Mouse (Mus musculus) spleen, adult 10 weeks (tissue): ENCODE data around the gene Mrgpre. TPM values are rescaled to one million over a fixed set of nuclear protein-coding genes. Genes with fewer than 3 reads are reported as not detected.

Source experiments
- polyA plus RNA-seq: library from polyadenylated mRNA; stranded (reverse); fragments of 350-450 nt; fragmentation: Illumina TruSeq; extraction: RNeasy Lipid Tissue Mini Kit (QIAGEN cat#74804); gene quantifications from one replicate; pipeline ENCODE4 v1.2.3, GENCODE M21; 2015; ENCODE audit warnings: low replicate concordance; ENCODE audit not compliant: insufficient read depth

Mrgpre gene
- polyA plus RNA-seq: 3.0 TPM

DNA sequence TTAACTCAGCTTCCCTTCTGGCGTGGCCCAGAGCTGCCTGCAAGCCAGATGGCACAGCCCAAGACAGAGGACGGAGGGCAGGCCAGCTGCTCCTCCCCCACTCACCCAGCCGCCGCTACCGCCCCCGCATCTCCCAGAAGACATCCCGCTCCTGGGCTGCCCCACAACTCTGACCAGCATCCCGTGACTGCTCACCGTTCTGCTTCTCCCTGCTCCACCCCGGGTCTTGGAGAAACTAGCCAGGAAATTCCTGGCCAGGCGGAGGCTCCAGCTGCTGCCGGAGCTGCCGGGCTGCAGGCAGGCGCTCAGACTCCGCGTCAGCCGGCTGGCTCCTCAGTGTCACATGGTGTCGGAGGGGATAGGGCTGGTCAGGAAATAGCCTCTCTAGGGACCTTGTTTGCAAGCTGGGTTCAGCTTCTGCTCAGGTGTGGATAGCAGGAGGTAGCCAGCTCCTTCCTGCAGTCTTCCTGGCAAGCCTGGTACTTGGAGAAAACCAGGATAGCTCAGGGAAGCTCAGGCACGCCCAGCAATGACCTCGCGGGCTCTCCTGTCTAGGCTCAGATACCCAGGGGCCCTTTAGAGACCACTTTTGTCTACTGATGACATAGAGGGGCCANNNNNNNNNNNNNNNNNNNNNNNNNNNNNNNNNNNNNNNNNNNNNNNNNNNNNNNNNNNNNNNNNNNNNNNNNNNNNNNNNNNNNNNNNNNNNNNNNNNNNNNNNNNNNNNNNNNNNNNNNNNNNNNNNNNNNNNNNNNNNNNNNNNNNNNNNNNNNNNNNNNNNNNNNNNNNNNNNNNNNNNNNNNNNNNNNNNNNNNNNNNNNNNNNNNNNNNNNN lies at the start of gene Mrgpre:
Gene Mrgpre, minus strand, starts transcription at position 505 of the 834 bp plus-strand sequence.

DNA sequence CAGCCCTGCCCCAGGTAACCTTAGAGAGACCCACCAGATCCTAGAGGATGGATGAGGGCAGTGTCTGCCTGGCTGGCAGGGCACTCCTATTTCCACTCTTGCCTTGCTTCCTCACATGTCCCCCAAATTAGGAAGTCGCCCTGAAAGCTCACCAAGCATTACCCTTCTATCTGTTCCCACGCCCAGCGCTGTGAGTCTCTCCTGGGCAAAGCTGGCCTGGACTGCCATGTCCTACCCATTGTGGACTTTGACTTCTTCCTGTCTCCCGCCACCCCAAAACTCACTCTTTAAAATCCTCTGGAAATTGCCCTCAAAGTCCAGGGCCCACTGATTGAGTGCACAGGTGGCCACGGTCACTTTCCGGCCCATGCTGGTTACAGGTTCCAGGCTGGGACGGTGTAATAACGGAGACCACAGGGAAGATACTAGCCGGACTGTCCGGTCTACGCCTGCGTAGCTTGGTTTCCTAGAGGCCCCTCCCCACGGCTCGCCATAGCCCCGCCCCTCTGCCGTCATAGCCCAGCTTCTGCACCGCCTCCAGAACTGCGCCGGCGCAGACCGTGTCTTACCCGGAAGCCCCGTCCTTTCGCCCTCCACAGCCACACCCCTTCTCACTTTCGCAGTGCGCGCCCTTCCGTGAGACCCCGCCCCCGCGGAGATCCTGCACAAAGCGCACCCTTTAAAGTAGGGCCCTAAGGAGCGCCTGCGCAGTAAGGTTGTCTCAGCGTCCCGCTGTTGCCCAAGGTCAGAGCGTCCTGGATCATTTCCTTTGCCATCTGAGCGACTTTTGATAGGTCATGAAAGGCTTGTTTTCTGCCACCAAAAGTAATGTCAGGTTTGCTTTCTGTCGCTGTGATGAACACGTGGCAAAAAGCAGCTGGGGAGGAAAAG lies 38.3 kb upstream of the Mrgpre start, which contains the start of the genes Nadsyn1 and Dhcr7:
Gene Nadsyn1, minus strand, starts transcription at position 475 of the 891 bp plus-strand sequence.
Gene Dhcr7, plus strand, starts transcription at position 771 of the 891 bp plus-strand sequence.

DNA sequence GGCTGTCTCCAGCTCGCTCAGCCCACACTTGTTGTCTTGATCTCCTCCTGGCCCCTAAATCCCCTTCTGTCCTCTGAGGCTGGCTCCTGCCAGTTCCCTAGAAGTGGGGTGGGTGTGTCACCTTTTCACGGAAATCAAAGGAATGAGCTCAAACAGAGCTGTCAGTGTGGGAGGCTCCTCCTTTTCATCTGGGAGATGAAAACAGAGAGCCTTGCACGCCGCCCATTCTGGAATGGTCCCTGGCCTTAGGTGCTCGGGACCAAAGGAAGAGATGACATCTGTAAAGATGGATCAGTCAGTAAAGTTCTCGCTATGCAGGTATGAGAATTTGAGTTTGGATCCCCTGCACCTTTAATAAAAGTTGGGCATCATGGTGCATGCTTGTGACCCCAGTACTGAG lies 17.4 kb downstream of the Mrgpre start, which contains the start of gene Mrgprg:
Gene Mrgprg, minus strand, starts transcription at position 101 of the 400 bp plus-strand sequence.

DNA sequence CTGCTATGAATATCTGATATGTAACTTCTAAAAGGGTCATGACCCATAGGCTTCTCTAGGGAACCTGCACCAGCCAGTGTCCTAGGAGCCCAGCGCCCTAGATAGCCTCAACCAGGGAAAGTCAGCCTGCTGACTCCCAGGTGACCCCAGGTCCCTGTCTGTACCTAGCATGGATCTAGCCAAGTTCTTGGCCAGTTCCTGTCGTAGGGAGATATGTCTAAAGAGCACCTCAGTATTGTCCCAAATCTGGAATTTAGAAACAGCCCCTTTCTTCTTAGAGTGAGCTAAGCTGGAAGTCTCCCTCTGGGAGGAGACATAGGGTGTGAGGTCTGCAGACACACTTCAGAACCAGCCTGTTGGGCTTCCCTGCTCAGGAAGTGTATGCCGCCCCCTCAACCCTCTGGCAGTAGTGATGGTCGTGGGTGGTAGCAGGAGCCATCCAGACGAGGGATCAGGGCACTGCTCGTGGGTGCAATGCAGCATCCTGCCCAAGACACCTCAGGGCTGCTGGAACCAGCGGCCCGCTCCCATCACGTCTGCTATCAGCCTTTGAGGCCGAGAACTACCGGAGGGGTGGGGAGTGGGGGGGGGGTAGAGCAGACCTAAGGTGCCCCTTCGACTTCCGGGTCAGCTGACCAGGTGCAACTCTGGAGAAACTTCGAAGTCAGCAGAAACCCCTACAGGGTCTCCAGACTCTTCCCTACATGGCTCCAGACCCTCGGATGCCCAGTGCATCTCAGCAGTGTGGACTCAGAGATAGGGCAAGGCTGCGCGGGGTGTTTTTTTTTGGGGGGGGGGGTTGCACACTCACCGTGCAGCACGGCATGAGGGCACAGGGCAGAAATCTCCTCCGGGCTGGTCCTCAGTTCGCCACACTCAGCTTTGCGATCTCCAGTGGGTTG lies 27.9 kb downstream of the Mrgpre start, which contains the start of gene Osbpl5:
Gene Osbpl5, minus strand, starts transcription at position 861 of the 902 bp plus-strand sequence.

Other genes starting within 250 kb of the Mrgpre start
- 166 TPM for gene Nap1l4, start 235.4 kb downstream of the Mrgpre start, polyA plus RNA-seq
- gene Cars, start 184.4 kb downstream of the Mrgpre start, polyA plus RNA-seq: 40.8 TPM
- 18.1 TPM for gene Tnfrsf26, start 155.8 kb downstream of the Mrgpre start, polyA plus RNA-seq
- gene Tnfrsf22, start 134.8 kb downstream of the Mrgpre start, polyA plus RNA-seq: 11.4 TPM
- gene Tnfrsf23, start 98.6 kb downstream of the Mrgpre start, polyA plus RNA-seq: 3.0 TPM
- 15.6 TPM for gene Osbpl5, start 27.5 kb downstream of the Mrgpre start, polyA plus RNA-seq
- not detected for gene Mrgprg, start 17.5 kb downstream of the Mrgpre start, polyA plus RNA-seq
- 17.9 TPM for gene Nadsyn1, start 38.3 kb upstream of the Mrgpre start, polyA plus RNA-seq
- 17.5 TPM for gene Dhcr7, start 38.6 kb upstream of the Mrgpre start, polyA plus RNA-seq
- gene Gm498, start 82.3 kb upstream of the Mrgpre start, polyA plus RNA-seq: not detected
- 0.04 TPM for gene Shank2, start 217.4 kb upstream of the Mrgpre start, polyA plus RNA-seq